In the genomic region with DNA sequence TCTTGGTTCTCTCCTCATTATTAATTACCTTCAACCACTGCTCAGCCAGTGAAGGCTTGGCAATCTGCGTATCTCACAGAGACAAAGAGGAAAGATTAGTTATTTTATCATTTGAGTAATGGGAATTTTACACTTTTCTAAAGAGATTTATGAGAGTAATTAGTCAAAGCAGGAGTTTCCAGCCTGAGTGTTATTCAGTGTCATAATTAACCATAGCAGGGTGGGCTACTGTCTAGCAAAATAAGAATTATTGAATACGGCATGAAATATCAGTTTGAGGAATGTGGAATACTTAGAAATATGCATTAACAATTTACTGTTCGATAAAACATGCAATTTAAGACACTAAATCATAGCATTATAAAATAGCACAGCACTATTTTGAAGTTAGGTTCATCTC, we compare ENCODE assay signal across 28 mouse cellular contexts.
"Had no signal": no experiment of that assay in that cellular context is flagged by ENCODE, and none has a peak within 500 bp of the region (broad histone marks: within the 10 kb centered on the region; RNA-seq: fewer than 3 reads in every experiment).

No protein-coding gene starts in this region.

- H3K9ac ChIP-seq: embryonic facial prominence, embryonic 12.5 days; embryonic facial prominence, embryonic 13.5 days; embryonic facial prominence, embryonic 15.5 days; forebrain, embryonic 12.5 days; forebrain, embryonic 13.5 days; forebrain, embryonic 15.5 days; forebrain, postnatal 0 days had no signal

- H3K4me2 ChIP-seq: embryonic facial prominence, embryonic 12.5 days; embryonic facial prominence, embryonic 13.5 days; embryonic facial prominence, embryonic 15.5 days; forebrain, embryonic 12.5 days; forebrain, embryonic 13.5 days; forebrain, embryonic 15.5 days had no signal

- DNase-seq: cerebellum, adult 18-20 months; cerebellum, adult 2 months; cerebellum, adult 8-10 months; cerebellum, adult 9-10 months; cerebellum, adult 9-11 months; cerebellum, postnatal 10 days; cerebellum, postnatal 14 days; cerebellum, postnatal 25 days; cerebellum, postnatal 36 days; embryo, embryonic 11 days; forebrain, postnatal 0 days; gastrocnemius, adult 2 months; gastrocnemius, postnatal 10 days; gastrocnemius, postnatal 14 days; gastrocnemius, postnatal 25 days; gastrocnemius, postnatal 36 days; heart, adult 11 months had no signal

- H3K27ac ChIP-seq: embryonic facial prominence, embryonic 10.5 days; embryonic facial prominence, embryonic 12.5 days; embryonic facial prominence, embryonic 13.5 days; embryonic facial prominence, embryonic 15.5 days; forebrain, embryonic 10.5 days; forebrain, embryonic 12.5 days; forebrain, embryonic 13.5 days; forebrain, embryonic 15.5 days; gastrocnemius, adult 2 months had no signal

- H3K4me1 ChIP-seq: embryonic facial prominence, embryonic 10.5 days; embryonic facial prominence, embryonic 12.5 days; embryonic facial prominence, embryonic 13.5 days; embryonic facial prominence, embryonic 15.5 days; forebrain, embryonic 10.5 days; forebrain, embryonic 12.5 days; forebrain, embryonic 13.5 days; forebrain, embryonic 15.5 days had no signal

- H3K36me3 ChIP-seq: embryonic facial prominence, embryonic 10.5 days; embryonic facial prominence, embryonic 12.5 days; embryonic facial prominence, embryonic 13.5 days; embryonic facial prominence, embryonic 15.5 days; forebrain, embryonic 10.5 days; forebrain, embryonic 12.5 days; forebrain, embryonic 15.5 days had no signal

- ATAC-seq: forebrain, embryonic 13.5 days; forebrain, embryonic 14.5 days; forebrain, embryonic 15.5 days; forebrain, embryonic 16.5 days; forebrain, postnatal 0 days had no signal

- H3K9me3 ChIP-seq: embryonic facial prominence, embryonic 10.5 days; embryonic facial prominence, embryonic 12.5 days; embryonic facial prominence, embryonic 13.5 days; embryonic facial prominence, embryonic 15.5 days; forebrain, embryonic 10.5 days; forebrain, embryonic 12.5 days; forebrain, embryonic 13.5 days; forebrain, embryonic 15.5 days had no signal

- H3K4me3 ChIP-seq: embryonic facial prominence, embryonic 10.5 days; embryonic facial prominence, embryonic 12.5 days; embryonic facial prominence, embryonic 13.5 days; embryonic facial prominence, embryonic 15.5 days; erythroblast, embryonic 14.5 days; forebrain, embryonic 10.5 days; forebrain, embryonic 12.5 days; forebrain, embryonic 13.5 days; forebrain, embryonic 15.5 days; gastrocnemius, adult 2 months had no signal

- H3K27me3 ChIP-seq: embryonic facial prominence, embryonic 12.5 days; embryonic facial prominence, embryonic 13.5 days; embryonic facial prominence, embryonic 15.5 days; forebrain, embryonic 12.5 days; forebrain, embryonic 13.5 days; forebrain, embryonic 15.5 days had no signal
